Comparison of ENCODE assay signal across 8 mouse cellular contexts in the genomic region with DNA sequence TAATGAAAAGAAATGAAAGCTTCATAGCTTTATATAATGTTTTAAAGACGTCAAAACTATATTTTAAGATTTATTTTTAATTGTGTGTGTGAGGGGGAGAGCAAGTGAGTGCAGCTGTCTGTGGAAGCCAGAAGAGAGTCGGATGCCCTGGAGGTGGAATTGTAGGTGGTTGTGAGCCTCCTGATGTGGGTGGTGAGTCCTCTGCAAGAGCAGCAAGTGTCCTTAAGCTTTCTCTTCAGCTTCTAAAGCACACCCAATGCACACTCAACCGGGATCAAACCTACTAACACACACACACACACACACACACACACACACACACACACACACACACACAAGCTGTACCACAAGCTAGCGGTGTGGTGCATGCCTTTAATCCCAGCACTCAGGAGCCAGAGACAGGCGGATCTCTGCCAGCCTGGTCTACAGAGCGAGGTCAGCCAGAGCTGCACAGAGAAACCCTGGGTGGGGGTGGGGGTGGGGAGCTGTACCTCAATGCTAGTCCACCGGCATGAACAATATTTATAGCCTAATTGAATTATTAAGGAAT.
DNase-seq lines count a peak whose midpoint lies in the region; ATAC-seq and TF ChIP-seq lines count a peak whose summit lies in the region.

No protein-coding gene starts in this region.

- H3K36me3 ChIP-seq in heart, adult 2 months (ENCODE audit: control insufficient read depth, insufficient read depth, low read length) = no peaks in the 10 kb centered on the region
- no peaks in the 10 kb centered on the region; the same call in 1 of the 2 replicates for H3K36me3 ChIP-seq in lung, embryonic 16.5 days (ENCODE audit: control insufficient read depth, insufficient read depth, low read length)
- H3K36me3 ChIP-seq in hindbrain, embryonic 13.5 days = peaks cover 12% of the 10 kb centered on the region
- H3K36me3 ChIP-seq in neural tube, embryonic 12.5 days = peaks cover 5% of the 10 kb centered on the region; the same call in 1 of the 2 replicates

- no peak overlapping the region for H3K4me3 ChIP-seq in heart, adult 2 months
- H3K4me3 ChIP-seq in lung, embryonic 16.5 days (ENCODE audit: low read length) = no peak overlapping the region
- no peak overlapping the region for H3K4me3 ChIP-seq in hindbrain, embryonic 13.5 days
- H3K4me3 ChIP-seq in neural tube, embryonic 12.5 days = no peak overlapping the region

- 0 out of 2 replicates have a peak, but pooled peaks have one; percentile 4 for ATAC-seq in lung, embryonic 16.5 days (ENCODE audit: low read depth)
- ATAC-seq in hindbrain, embryonic 13.5 days (ENCODE audit: low FRiP score) = no peak
- ATAC-seq in neural tube, embryonic 12.5 days (ENCODE audit: low FRiP score, low read depth) = peak; percentile 44; the same call in 1 of the 2 replicates

- H3K79me2 ChIP-seq in heart, adult 2 months (replicated peaks; ENCODE audit: control insufficient read depth, insufficient read depth, low read length) = no peaks in the 10 kb centered on the region

- no peak for TF ChIP-seq EP300 in heart, adult 2 months (IDR thresholded peaks at IDR 0.05; ENCODE audit: insufficient read depth, low read depth, low read length)

- no peak for TF ChIP-seq POLR2A in heart, adult 2 months (IDR thresholded peaks at IDR 0.05; ENCODE audit: insufficient read depth, low read depth, low read length)

- H3K27ac ChIP-seq in heart, adult 2 months = peak overlapping the region; percentile 70; the same call in 1 of the 2 replicates
- H3K27ac ChIP-seq in lung, embryonic 16.5 days (ENCODE audit: low read length) = peak overlapping the region; percentile 79
- peak overlapping the region; percentile 83 for H3K27ac ChIP-seq in hindbrain, embryonic 13.5 days
- H3K27ac ChIP-seq in neural tube, embryonic 12.5 days = peak overlapping the region; percentile 43

- peaks cover 3% of the 10 kb centered on the region; the same call in 1 of the 2 replicates for H3K4me1 ChIP-seq in heart, adult 2 months (ENCODE audit: control insufficient read depth, insufficient read depth, low read length)
- peaks cover 6% of the 10 kb centered on the region; the same call in 1 of the 2 replicates for H3K4me1 ChIP-seq in lung, embryonic 16.5 days (replicated peaks; ENCODE audit: control insufficient read depth, insufficient read depth, low read length)
- H3K4me1 ChIP-seq in hindbrain, embryonic 13.5 days (replicated peaks) = peaks cover 26% of the 10 kb centered on the region
- peaks cover 22% of the 10 kb centered on the region for H3K4me1 ChIP-seq in neural tube, embryonic 12.5 days

- WGBS in heart, adult 2 months = 75% methylated on average over 7 of the region's 7 CpGs
- 71% methylated on average over 7 of the region's 7 CpGs for WGBS in lung, embryonic 16.5 days
- WGBS in hindbrain, embryonic 13.5 days = 33% methylated on average over 7 of the region's 7 CpGs
- 31% methylated on average over 7 of the region's 7 CpGs for WGBS in neural tube, embryonic 12.5 days

- H3K9ac ChIP-seq in heart, adult 2 months (ENCODE audit: low read depth, low read length) = no peak overlapping the region
- no peak overlapping the region for H3K9ac ChIP-seq in lung, embryonic 16.5 days (ENCODE audit: low read length)
- H3K9ac ChIP-seq in hindbrain, embryonic 13.5 days = no peak overlapping the region
- H3K9ac ChIP-seq in neural tube, embryonic 12.5 days = no peak overlapping the region

- no peaks in the 10 kb centered on the region for H3K27me3 ChIP-seq in heart, adult 2 months (ENCODE audit: control insufficient read depth, insufficient read depth, low read length)
- H3K27me3 ChIP-seq in lung, embryonic 16.5 days (ENCODE audit: control insufficient read depth, insufficient read depth, low read depth, low read length) = no peaks in the 10 kb centered on the region
- H3K27me3 ChIP-seq in hindbrain, embryonic 13.5 days = no peaks in the 10 kb centered on the region
- no peaks in the 10 kb centered on the region for H3K27me3 ChIP-seq in neural tube, embryonic 12.5 days (replicated peaks)

- intact Hi-C loops in heart, adult 2 months (cut with DNase I) = no loop called here

- H3K4me2 ChIP-seq in lung, embryonic 16.5 days (ENCODE audit: low read depth, low read length) = no peak overlapping the region
- H3K4me2 ChIP-seq in hindbrain, embryonic 13.5 days = no peak overlapping the region
- peak overlapping the region; percentile 0; the same call in 1 of the 2 replicates for H3K4me2 ChIP-seq in neural tube, embryonic 12.5 days (replicated peaks)

- DNase-seq in heart, adult 2 months = no peak
- no peak for DNase-seq in heart, adult 11 months
- DNase-seq in lung, postnatal 10 days = no peak
- DNase-seq in ovary, postnatal 14 days (ENCODE audit: low spot score) = no peak
- no peak for DNase-seq in layer of hippocampus, adult 8-10 months (ENCODE audit: low spot score in 2 of 2)

- no peak for TF ChIP-seq CTCF in heart, adult 2 months (IDR thresholded peaks at IDR 0.05)

- H3K9me3 ChIP-seq in lung, embryonic 16.5 days (ENCODE audit: control insufficient read depth, low read length) = no peaks in the 10 kb centered on the region; the same call in 1 of the 2 replicates
- 0 out of 2 replicates have a peak, but pooled peaks cover 2% of the 10 kb centered on the region for H3K9me3 ChIP-seq in hindbrain, embryonic 13.5 days
- H3K9me3 ChIP-seq in neural tube, embryonic 12.5 days = no peaks in the 10 kb centered on the region
